Mouse (Mus musculus): Measurements from ENCODE around the gene Olfr826. TPM values are rescaled to one million over a fixed set of nuclear protein-coding genes. Genes with fewer than 3 reads are reported as not detected.

The Olfr826 gene
- polyA plus RNA-seq, 1 experiment from 2014 or later = not detected

Other genes with a start within 250 kb of the Olfr826 start
- not detected in 2 replicates for gene Olfr818, start 235.1 kb downstream of the Olfr826 start, polyA plus RNA-seq (2015; fragmentation: Nextera tagmentation; extraction: Ambion mirVana)
- not detected in 2 replicates for gene Olfr819, start 216.9 kb downstream of the Olfr826 start, polyA plus RNA-seq (2015; fragmentation: Nextera tagmentation; extraction: Ambion mirVana)
- gene Olfr247, start 208.0 kb downstream of the Olfr826 start, polyA plus RNA-seq (2015; fragmentation: Nextera tagmentation; extraction: Ambion mirVana) = not detected in 2 replicates
- not detected in 2 replicates for gene Gm10310, start 199.1 kb downstream of the Olfr826 start, polyA plus RNA-seq (2015; fragmentation: Nextera tagmentation; extraction: Ambion mirVana)
- not detected in 2 replicates for gene Olfr820, start 171.6 kb downstream of the Olfr826 start, polyA plus RNA-seq (2015; fragmentation: Nextera tagmentation; extraction: Ambion mirVana)
- gene Olfr821, start 153.8 kb downstream of the Olfr826 start, polyA plus RNA-seq (2015; fragmentation: Nextera tagmentation; extraction: Ambion mirVana) = not detected in 2 replicates
- not detected in 2 replicates for gene Olfr822, start 113.0 kb downstream of the Olfr826 start, polyA plus RNA-seq (2015; fragmentation: Nextera tagmentation; extraction: Ambion mirVana)
- gene Olfr823, start 68.8 kb downstream of the Olfr826 start, polyA plus RNA-seq (2015; fragmentation: Nextera tagmentation; extraction: Ambion mirVana) = not detected in 2 replicates
- gene Olfr824, start 54.2 kb downstream of the Olfr826 start, polyA plus RNA-seq (2015; fragmentation: Nextera tagmentation; extraction: Ambion mirVana) = not detected in 2 replicates
- not detected in 2 replicates for gene Olfr825, start 17.4 kb downstream of the Olfr826 start, polyA plus RNA-seq (2015; fragmentation: Nextera tagmentation; extraction: Ambion mirVana)
- gene Olfr827, start 30.2 kb upstream of the Olfr826 start, polyA plus RNA-seq (2015; fragmentation: Nextera tagmentation; extraction: Ambion mirVana) = not detected in 2 replicates
- 4.4 and 4.7 TPM in 2 replicates for gene Neurod4, start 96.1 kb upstream of the Olfr826 start, polyA plus RNA-seq (2015; fragmentation: Nextera tagmentation; extraction: Ambion mirVana)
- gene Tespa1, start 138.7 kb upstream of the Olfr826 start, polyA plus RNA-seq (2015; fragmentation: Nextera tagmentation; extraction: Ambion mirVana) = not detected in 2 replicates
- gene Vmn2r84, start 210.1 kb upstream of the Olfr826 start, polyA plus RNA-seq (2015; fragmentation: Nextera tagmentation; extraction: Ambion mirVana) = not detected in 2 replicates
- not detected in 2 replicates for gene Vmn2r85, start 245.5 kb upstream of the Olfr826 start, polyA plus RNA-seq (2015; fragmentation: Nextera tagmentation; extraction: Ambion mirVana)